Mouse (Mus musculus) right cerebral cortex, postnatal 36 days (tissue): ENCODE data around the gene Rsph10b.

Experiments used
- DNase-seq, 2 experiments: peaks; one replicate each; pipeline ENCODE4 v3.0.0; 2022; ENCODE audit warnings: low spot score in 2 of 2, mixed read lengths in 1 of 2

The Rsph10b gene

GRCm38 (mm10) chr5:143936156-143936555, 3.3 kb downstream of the Rsph10b start:
- no peak for DNase-seq

DNA sequence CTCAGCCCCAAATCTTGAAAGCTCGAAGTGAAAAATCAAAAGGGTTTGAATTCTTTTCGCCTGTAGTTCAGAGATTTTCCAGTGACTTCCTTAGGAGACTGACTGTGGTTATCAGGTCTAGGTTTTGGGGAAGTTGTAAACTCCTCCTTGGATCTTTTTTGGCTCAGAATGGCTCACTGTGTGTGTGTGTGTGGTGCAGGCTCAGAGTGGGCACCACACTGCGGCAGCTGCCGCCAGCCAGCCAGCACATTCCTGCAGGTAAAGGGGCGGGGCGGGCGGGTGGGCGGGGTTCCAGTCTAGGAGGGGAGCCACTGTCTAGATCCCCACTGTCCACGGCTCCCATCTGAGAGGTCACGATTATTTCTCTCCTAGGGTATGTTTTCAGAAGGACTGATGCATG, 8.8 kb downstream of the Rsph10b start:
- DNase-seq = no peak

DNA sequence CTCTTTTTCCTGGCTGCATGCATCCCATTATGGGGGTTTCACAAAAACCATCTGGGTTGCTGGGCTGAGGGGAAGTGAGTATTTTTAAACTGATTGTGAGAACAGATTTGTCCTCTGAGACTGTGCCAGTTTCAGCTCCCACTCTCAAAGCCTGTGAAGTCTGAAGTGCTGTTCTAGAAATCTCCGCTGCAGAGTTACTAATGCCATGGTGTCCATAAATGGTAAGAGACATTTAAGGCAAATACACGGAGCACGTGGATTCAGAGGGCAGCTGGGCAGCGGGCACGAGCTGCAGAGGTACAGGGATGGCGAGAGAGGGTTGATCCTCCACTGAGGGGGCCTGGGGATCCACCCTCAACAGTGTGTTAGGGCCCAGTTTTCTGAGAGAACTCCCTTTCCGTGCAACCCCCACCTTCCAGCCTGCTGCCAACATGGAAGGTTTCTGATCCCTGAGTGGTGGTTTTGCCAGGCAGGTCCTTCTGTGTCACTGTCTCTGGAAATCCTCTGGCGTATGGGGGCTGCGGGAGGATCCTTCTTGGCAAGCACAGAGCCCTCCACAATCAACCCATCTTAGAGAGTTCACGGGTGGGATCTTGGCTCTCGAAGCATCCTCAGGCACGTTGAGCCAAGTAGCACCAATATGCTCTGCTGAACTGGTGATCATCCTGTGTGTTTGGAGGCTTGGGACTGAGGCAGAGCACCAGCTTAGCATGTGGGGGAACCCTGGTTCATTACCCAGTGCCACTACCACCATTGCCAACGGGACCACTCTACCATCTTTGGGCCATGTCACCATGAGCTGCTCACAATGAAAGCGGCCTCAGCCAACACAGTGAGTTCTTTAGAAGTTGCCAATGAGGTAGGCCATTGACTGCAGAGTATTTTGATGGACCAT, 10.6 kb downstream of the Rsph10b start:
- DNase-seq = peak; percentile 80 to 89

- no peak for DNase-seq
Observed at GRCm38 (mm10) chr5:143948361-143948760, 15.5 kb downstream of the Rsph10b start.

GRCm38 (mm10) chr5:143950016-143950415, 17.2 kb downstream of the Rsph10b start:
- DNase-seq = no peak

GRCm38 (mm10) chr5:143957101-143957500, 24.3 kb downstream of the Rsph10b start:
- no peak for DNase-seq

GRCm38 (mm10) chr5:143959551-143959950, 26.7 kb downstream of the Rsph10b start:
- no peak for DNase-seq

- no peak for DNase-seq
Observed at GRCm38 (mm10) chr5:143961176-143961575, 28.3 kb downstream of the Rsph10b start.

- DNase-seq = no peak
Observed at GRCm38 (mm10) chr5:143965586-143966345, 32.9 kb downstream of the Rsph10b start.

- DNase-seq = no peak
Observed at GRCm38 (mm10) chr5:143966671-143967070, 33.8 kb downstream of the Rsph10b start.

DNA sequence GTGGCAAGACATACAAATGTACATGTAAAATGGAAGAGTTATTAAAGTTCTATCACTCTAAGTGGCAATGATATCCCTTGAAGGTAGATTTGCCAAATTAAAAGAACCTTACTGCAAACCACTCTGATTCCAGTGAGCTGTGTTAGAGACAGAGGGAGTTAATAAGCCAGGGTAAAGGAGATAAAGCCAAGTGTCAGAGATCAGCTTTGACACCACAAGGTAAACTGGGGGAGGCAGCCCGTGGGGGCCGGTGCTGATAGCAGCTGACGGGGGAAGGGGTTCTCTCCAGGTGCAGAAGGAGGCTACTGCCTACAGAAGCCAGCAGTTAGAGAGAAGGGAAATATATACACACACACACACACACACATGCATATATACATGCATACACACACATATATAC, 39.8 kb downstream of the Rsph10b start:
- no peak for DNase-seq

GRCm38 (mm10) chr5:143974931-143975630, 42.2 kb downstream of the Rsph10b start:
- DNase-seq = no peak

DNA sequence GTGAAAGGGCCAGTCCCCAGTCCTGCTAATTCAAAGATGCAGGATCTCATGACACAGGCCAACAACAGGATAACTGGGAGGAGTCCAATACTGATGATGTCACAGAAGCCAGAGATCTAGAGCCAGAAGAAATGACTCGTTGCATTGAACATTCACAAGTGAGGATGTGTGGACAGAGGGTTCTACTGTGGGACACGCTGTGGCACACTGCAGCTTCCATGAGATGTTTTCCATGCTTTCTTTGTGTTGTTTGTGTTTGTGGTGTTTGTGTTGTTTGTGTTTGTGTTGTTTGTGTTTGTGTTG, 42.7 kb downstream of the Rsph10b start:
- no peak for DNase-seq

GRCm38 (mm10) chr5:143976232-143976631, 43.4 kb downstream of the Rsph10b start:
- DNase-seq = no peak

DNA sequence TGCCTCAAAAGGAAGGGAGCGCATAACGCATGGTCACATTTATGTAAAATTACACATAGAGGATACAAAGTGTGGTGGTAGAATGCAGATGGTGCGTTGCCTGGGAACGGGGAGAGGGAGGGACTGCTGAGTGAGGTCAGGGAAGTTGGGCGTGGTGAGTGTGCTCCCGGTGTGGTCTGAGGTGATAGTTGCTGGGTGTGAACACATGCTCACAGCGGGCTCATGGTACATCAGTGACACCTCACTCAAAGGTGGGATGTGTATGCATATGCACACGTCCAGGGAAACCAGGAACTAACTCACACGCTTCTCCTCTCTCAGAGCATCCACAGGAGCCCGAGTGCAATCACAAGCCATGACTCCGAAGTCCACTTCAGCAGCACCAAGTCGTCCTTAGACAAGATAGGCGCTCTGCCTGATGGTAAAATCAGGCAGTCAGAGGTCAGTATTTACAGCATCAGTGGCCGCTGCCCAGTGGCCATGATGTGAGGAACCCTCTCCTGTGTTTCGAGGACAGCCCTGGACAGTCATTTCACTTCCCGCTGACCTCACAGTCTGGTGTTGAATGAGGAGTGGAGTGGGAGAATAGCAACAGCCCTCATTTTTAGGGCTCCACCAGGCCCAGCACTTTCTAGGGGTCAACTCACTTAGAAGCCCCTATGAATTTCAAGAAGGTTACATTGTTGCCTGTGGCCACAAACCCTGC, 44.0 kb downstream of the Rsph10b start:
- no peak for DNase-seq

GRCm38 (mm10) chr5:143980858-143981257, 48.0 kb downstream of the Rsph10b start:
- DNase-seq = no peak

- DNase-seq = no peak
Observed at GRCm38 (mm10) chr5:143982361-143982760, 49.5 kb downstream of the Rsph10b start.

DNA sequence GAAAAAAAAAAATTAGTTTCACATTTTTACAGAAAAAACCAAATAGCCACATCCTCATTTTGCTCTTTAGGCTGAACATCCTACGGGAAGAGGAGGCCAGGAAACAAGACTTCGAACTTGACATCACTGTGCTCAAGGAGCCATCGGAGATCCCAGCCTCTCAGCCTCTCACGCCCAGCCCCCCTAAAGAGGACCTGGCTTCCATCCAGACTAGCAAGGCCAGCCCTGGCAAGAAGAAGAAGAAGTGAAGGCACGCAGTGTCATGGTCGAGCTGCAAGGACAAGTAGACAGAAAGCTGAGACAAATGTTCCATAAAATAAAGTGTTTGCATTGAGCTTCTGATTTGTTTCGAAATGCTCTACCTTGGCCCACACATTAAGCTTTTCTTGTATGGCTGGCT, 52.5 kb downstream of the Rsph10b start:
- DNase-seq = no peak

DNA sequence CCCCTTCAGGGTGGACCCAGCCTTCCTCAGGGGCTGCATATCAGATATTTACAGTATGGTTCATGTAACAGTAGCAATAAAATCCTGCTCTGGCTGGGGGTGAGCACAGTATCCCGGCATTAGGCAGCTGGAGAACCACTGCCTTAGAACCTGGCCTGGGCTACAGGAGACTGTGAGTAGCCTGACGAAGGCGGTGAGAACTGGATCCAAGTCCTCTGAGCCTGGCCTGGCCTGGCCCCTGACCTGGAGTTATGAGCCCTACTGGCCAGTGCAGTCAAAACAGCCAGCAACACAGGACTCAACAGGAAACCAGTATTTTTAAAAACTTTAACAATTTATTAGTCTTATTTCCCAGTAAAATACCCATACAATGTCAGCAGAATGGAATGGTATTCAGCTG, 54.8 kb downstream of the Rsph10b start:
- no peak for DNase-seq

DNA sequence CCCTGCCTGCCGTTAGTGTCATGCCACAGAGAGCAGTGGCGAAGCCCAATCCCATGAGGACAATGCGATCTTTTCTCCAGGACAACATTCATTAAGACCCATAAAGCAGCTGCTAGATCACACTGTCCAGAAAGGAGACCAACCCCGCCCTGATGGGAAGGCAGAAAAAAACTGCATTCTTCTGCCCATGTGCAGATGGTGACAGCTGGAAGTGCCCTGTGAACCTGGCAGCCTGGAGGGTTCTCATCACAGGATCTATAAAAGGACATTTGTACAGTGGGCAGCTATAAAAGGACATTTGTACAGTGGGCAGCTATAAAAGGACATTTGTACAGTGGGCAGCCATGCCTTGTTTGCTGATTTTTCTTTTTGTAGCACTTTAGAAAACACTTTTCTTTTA, 56.2 kb downstream of the Rsph10b start:
- no peak for DNase-seq

DNA sequence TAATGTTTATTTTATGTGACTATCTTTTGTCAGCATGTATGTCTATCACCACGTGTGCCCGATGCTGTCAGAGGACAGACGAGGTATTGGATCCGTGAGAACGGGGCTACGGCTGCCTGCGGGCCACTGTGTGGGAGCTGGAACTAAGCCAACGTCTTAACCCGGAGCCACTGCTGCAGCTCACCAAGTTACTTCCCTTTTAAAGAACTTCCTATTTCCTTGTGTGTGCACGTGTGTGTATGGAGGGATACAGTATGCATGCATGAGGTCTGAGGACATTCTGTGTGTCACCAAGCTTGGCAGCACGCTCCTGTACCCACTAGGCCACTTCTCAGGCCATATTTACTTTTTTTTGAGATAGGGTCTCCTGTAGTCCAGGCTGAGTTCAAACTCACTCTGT, 57.3 kb downstream of the Rsph10b start:
- no peak for DNase-seq

DNA sequence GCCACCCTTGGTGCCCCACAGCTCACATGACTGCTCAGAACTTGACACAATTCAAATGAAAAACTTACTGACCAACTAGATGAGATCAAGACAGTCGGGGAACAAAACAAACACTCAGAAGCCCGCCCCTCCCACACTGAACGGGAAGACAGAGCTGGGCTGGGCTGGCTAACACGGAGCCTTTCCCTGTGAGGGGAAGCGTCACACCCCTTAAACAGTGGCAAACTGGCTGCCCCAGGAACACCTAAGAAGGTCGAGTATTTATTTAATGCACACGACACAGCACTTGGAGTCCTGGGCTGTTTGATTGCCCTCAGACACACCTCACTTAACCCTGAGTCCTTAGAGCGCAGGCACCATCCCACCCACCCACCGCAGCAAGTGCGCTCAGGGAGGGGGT, 59.8 kb downstream of the Rsph10b start:
- no peak for DNase-seq
